Mouse (Mus musculus) heart, postnatal 25 days (tissue): Measurements from ENCODE around the gene Rest. TPM values are rescaled to one million over a fixed set of nuclear protein-coding genes. Genes with fewer than 3 reads are reported as not detected.
A peak's percentile ranks its signal among the peaks of the same experiment; 100 is the strongest.

ENCODE experiments used
- DNase-seq: peaks from one replicate; pipeline ENCODE4 v3.0.0; 2022; ENCODE audit warnings: low spot score
- intact Hi-C: fragments of 180-260 bp; cut with DNase I; formaldehyde crosslinking; loops from one replicate; pipeline ENCODE4 v1.15.1; 2025
- microRNA-seq: library from miRNA; unstranded; fragments of <30 nt; microRNA quantifications from one replicate; pipeline ENCODE4 v1.2.0, GENCODE M21; 2022
- total RNA-seq, 2 experiments: library from RNA; stranded (reverse); gene quantifications; 2 replicates each; pipeline ENCODE4 v1.2.3; 2021

Rest gene
- total RNA-seq, 2 experiments from 2014 or later: 14.5 to 15.5 TPM

GRCm38 (mm10) chr5:77301296-77301903 lies 36.1 kb downstream of the Rest start:
- intact Hi-C loops: no loop called here

GRCm38 (mm10) chr5:77307821-77308553 lies 42.7 kb downstream of the Rest start:
- DNase-seq: no peak
- intact Hi-C loops: no loop called here

More at GRCm38 (mm10) chr5:77301296-77301903, 36.1 kb downstream of the Rest start:
- DNase-seq: no peak

GRCm38 (mm10) chr5:77309051-77309906 lies 44.0 kb downstream of the Rest start:
- peak; percentile 4 for DNase-seq
- intact Hi-C loops: no loop called here

GRCm38 (mm10) chr5:77309924-77310772 lies 44.9 kb downstream of the Rest start, which contains the start of the genes Noa1 and Polr2b:
Gene Noa1 (minus strand): TSS chr5:77310084.
Gene Polr2b (plus strand): TSS chr5:77310147.
- DNase-seq: peak; percentile 95
- intact Hi-C loops: loop anchor here (2.0 kb wide), 1 partner anchor 43 kb away; no protein-coding TSS in a partner anchor

- intact Hi-C loops: no loop called here
- DNase-seq: no peak
Observed at GRCm38 (mm10) chr5:77314206-77314605, 48.9 kb downstream of the Rest start.

- DNase-seq: no peak
- intact Hi-C loops: no loop called here
Observed at GRCm38 (mm10) chr5:77314986-77315385, 49.7 kb downstream of the Rest start.

GRCm38 (mm10) chr5:77324936-77325335 lies 59.6 kb downstream of the Rest start:
- intact Hi-C loops: no loop called here
- no peak for DNase-seq

- DNase-seq: no peak
- intact Hi-C loops: no loop called here
Observed at GRCm38 (mm10) chr5:77330154-77330553, 64.9 kb downstream of the Rest start.

Small RNAs within 50 kb of the gene (microRNA-seq; reads per million reads assigned to microRNA genes)
- gene Mir5098: not detected

Other genes starting within 250 kb of the Rest start
- not detected for gene Thegl, start 249.5 kb upstream of the Rest start, total RNA-seq
- 100 to 1,000 TPM; 402 to 442 TPM for gene Hopx, start 150.4 kb upstream of the Rest start, total RNA-seq
- gene Spink2, start 54.0 kb upstream of the Rest start, total RNA-seq: under 1 TPM in 1 of 2 experiments, not detected in 1; 0.45 TPM
- gene Noa1, start 44.6 kb downstream of the Rest start, total RNA-seq: 10 to 100 TPM; 19.0 to 21.6 TPM
- 10 to 100 TPM; 32.2 to 34.5 TPM for gene Polr2b, start 44.7 kb downstream of the Rest start, total RNA-seq
- 100 to 1,000 TPM; 251 to 311 TPM for gene Igfbp7, start 142.6 kb downstream of the Rest start, total RNA-seq